Mouse (Mus musculus): ENCODE results near the gene Plcb4.

Plcb4 gene

DNA sequence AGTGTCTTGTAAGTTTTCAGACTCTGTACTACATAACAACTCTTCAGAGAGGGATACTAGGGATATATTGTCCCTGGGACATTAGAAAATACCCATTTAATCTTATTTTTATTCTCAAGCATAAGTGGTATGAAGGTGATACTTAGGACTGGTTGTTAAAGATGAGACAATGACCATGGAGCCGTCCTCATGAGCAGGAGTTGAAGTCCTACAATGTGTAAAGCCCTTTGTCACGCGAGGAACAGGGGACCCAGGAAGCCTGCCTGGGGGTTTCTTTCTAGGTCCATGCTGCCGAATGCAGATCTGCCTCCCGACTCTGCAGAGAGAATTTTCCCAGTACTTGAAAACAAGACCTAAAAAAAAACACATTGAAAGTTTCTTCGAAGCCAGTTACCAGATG is 338.1 kb downstream of the Plcb4 start:
- DNase-seq (ENCODE audit: extremely low read depth, low read depth, low spot score): no peak

DNA sequence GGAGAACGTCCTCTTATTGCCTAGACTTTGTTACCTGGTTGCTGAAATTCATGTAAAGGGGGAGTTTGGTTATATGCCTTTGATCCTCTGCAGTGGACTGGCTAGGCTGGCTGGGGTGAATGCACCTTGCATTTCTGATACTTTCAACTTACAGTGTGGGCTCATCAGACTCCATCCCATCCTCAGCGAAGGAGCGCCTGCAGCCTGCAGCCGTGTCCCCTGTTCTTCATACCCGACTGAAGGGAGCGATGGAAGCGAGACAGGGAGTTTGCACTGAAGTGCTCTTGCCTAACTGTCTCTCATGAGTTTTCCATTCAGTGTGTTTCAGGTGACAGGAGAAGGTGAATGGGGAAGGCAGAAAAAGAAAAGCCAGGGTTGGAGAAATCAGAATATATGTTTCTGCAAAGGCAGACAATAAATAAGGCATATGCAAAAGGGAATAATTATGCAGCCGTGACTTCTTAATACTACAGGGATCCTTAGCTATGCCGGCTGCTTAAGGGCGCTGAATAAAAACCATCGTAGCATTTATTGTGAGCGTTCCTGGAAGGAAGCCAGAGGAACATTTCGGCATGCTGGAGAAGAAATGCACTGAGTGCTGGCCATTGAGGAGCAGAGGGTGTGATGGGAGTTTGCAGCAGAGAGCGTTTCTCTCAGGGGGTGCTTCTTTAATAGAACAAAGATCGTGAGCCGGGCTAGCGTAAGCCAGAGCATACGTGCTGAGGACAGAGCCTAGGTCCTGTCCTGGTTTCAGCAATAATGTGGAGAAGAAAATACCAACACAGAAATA is 338.7 kb downstream of the Plcb4 start:
- DNase-seq (ENCODE audit: extremely low read depth, low read depth, low spot score): no peak

DNA sequence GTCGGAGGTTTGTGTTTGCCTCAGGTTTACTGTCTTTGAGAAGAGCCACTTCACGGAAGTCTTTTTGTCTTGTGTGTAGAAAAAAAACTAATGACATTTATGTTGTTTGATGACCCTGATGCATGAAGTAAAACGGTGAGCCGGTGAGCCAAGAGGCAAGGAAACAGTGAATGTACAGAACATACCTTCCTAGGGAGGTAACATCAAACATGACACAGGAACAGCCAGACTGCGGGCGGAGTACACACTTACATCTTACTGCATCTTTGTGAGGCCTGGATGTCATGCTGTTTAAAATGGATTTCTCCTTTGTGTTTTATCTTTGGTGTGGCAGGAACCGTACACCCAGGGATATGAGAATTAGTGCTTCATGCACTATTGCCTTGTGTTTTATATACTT is 340.1 kb downstream of the Plcb4 start:
- DNase-seq (ENCODE audit: extremely low read depth, low read depth, low spot score): no peak

DNA sequence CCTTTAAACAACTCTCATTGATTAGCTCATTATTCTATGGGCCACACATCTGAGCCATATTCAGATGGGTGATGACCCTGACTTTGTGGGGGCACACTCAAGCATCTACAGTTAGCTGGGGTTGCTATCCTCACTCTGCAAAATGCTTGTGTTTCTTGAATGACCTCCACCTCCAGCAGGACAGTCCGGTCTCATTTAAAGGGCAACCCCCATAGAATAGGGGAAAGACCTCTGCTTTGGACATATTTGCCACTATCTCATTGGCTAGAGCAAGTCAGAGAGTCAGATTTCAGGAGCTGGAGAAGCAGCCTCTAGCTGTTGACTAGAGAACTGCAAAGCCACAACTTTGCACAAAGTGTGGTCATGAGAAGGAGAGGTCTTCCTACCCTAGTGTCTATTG is 340.6 kb downstream of the Plcb4 start:
- DNase-seq (ENCODE audit: extremely low read depth, low read depth, low spot score): no peak

DNA sequence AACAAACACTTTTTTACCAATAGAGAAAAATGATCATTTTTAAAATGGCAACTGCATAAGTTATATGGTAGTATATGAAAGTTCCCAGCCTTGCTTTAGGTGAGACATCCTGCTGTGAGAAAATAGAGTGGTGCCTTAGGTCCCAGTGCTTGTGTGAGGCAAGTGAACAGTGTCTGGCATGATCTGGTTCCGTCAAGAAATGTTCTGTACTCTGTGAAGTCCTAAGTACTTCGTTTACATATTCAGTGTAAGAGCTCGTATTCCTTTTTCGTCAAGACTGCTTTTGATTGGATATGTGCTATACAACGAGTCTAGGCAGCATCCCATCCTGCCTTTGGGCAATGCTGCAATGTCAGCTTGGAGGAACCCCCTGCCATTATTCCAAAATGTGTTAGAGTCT is 342.1 kb downstream of the Plcb4 start:
- no peak for DNase-seq (ENCODE audit: extremely low read depth, low read depth, low spot score)

DNA sequence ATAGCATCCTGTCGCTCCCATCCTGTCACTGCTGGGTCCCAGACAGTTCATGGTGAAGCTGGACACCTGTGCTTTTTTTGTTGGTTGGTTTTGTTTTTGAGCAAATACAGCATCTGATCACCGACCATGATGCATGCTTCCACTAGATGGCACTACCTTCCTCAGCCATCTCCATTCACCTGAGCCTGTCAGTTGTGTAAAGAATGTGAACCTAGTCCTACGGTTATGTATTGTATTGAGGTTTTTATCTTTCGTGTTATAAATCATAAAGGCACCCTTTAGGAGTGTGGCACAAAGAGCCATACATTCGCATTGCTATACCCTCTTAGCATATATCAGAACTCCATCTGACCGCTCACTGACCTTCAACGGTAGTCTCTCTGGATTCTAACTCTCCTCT is 343.3 kb downstream of the Plcb4 start:
- DNase-seq (ENCODE audit: extremely low read depth, low read depth, low spot score): no peak

DNA sequence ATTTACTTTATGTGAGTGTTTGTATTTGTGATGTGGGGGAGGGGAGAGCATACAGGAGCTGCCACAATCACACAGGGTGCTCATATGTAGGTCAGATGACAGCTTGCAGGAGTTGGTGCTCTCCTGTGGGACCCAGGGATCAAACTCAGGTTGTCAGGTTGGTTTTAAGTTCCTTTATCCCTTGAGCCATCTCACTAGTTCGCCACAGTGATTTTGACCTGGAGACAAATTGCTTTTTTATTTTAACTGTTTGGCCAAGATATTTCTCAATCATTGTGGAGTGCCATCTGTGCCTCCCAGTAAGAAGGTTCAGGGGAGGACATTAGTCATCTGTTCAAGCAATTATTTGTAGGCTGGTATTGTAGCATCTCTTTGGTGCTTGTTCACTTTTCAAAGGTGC is 345.0 kb downstream of the Plcb4 start:
- no peak for DNase-seq (ENCODE audit: extremely low read depth, low read depth, low spot score)

DNA sequence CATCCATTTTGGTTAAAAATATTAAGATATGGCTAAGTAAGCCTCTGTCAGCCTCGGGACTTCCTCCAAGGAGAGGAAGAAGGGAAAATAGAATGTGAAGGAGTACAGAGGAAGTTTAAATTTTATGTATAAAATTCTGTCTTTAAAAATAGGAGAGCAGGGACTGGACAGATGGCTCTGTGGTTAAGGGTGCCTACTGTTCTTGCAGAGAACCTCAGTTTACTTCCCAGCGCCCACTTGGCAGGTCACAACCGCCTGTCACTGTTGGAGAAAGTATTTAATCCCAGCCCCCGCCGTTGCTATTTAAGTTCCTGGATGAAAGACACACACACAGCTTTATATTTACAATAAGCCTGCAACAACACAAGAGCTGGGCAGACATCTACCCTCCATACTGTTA is 347.5 kb downstream of the Plcb4 start:
- no peak for DNase-seq (ENCODE audit: extremely low read depth, low read depth, low spot score)

DNA sequence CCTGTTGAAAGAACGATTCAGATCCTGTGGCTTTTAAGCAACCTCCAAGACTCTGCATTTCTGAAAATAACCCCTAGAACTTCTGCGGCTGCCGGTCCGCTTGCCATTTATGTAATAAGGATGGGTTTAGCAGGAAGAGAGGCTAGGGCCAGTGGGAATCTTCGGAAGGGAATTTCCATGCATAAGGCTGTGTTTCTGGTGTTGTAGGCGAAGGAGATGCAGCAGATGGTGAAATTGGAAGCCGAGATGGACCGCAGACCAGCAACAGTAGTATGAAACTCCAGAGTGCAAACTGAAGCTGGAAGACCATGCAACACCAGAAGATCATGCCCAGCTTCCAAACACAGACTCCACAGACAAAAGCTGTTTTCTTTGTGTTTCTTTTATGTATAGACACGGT is 353.9 kb downstream of the Plcb4 start:
- no peak for DNase-seq (ENCODE audit: extremely low read depth, low read depth, low spot score)

DNA sequence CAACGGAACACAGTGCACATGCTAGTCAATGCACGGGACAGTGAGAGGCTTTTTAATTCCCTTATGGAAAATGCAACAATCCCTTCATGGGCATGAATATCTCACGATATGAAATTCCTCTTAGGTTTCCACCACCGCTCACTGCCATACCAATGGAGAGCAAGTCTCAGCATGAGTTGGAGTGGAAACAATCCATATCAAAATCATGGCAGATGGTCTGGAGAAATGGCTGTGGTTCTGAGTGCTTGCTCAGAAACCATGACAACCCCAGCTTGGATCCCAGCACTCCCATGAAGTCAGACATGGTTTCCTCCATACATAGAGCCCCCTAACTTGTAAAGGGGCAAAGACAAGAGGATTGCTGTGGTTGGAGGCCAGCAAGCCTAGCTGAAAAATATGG is 389.7 kb downstream of the Plcb4 start:
- DNase-seq (ENCODE audit: extremely low read depth, low read depth, low spot score): no peak

DNA sequence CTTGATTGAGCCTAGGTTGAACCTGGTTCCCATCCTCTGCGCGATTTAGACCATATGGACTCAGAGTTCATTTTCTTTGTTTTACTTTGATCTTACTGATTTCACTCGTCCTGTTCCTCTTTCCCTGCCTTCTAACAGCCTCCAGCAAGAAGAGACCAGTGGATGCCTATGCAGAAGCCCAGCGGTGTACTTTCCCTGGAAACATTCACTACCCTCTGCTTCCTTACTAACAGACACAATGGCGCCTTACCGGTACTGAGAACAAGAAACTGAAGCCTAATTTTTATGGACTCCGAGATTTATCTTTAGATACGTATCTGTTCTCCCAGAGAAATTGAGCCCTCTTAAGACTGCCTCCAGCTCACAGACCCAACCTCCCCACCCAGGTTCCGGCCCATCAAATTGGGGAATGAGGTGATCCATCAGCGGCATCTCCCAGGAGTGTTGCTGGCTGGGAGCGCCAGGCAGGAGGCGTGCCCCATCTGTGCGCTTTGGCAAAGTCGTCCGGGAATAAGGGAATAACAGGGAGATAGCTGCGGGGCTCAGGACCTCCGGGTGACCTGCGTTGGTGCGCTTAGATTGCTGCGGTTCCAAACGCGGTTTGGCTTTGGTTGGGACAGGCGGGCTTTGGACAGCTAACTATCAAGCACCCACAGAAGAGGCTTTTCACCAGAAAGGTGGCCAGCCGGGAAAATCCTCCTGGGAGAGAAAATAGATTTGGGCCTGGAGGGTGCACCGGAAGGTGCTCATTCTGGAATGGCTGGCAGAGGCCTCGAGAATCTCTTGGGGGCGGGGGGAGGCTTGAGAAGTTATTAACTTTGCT is 392.2 kb downstream of the Plcb4 start:
- DNase-seq (ENCODE audit: extremely low read depth, low read depth, low spot score): no peak

DNA sequence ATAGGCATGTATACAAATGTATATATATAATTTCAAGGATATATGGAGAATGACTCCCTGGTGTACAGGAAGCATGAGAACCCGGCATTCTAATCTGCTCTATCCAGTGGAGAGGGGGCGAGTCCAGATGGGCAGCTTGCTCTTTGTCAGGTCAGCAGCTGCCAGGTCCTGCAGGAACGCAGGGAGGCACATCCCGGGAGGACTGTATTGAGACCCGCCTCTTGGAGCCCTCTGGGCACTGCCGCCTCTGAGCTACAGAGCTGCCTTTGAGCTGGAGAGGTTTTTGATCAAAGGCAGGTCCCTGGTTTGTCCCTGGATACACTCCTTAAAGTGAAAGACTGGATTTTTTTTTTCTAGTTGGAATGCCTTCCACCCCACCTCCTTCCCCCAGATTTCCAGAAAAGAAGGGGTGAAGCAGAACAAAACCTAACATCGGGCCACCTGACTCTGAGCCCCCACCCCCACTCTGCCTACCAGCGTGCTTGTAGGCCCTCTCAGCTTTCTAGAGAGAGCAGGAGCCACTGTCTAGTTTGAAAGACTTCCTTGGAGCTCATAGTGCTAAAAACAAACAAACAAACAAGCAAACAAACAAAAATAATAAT is 393.0 kb downstream of the Plcb4 start, which contains the start of gene Lamp5:
Lamp5 (plus strand) TSS at position 552 of the 602 bp plus-strand sequence.
- no peak for DNase-seq (ENCODE audit: extremely low read depth, low read depth, low spot score)

DNA sequence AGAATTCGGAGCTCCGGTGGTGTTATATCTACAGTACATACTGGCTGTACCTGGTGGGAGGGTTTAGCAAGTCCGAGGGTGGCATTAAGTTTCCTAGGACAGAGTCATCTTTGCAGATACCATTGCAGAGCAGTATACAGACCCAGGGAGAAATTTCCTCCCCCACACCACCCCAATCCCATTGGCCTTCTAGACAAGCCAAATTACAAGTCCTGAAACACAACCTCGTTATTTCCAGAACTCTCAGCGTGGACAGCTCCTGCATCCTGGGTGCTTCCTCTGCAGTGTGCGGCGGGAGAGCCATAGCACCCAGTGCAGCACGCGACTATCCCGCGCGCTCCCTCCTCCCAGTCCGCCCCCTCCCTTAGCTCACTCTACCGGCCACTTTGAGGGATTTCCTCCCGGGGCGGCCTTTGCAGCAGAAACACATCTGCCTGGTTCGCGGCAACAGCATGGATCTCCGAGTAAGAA is 399.1 kb downstream of the Plcb4 start:
- no peak for DNase-seq (ENCODE audit: extremely low read depth, low read depth, low spot score)

DNA sequence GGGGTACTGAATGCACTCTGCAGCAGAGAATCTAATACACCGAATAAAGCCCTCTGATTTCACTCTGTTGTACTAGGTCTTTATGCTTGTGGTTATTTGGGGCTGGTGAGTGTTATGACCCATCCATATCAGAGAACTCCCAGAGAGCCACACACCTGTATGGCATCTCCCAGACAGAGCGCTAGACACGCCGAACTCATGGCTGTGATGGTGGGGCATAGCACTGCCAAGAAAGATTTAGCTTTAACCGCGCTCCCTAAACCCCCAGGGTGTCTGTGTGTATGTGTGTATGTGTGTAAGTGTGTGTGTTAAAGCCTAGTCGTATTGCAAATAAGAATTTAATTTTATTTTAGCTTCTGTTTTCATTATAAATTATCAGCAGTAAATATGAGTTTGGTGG is 399.6 kb downstream of the Plcb4 start:
- DNase-seq (ENCODE audit: extremely low read depth, low read depth, low spot score): no peak

DNA sequence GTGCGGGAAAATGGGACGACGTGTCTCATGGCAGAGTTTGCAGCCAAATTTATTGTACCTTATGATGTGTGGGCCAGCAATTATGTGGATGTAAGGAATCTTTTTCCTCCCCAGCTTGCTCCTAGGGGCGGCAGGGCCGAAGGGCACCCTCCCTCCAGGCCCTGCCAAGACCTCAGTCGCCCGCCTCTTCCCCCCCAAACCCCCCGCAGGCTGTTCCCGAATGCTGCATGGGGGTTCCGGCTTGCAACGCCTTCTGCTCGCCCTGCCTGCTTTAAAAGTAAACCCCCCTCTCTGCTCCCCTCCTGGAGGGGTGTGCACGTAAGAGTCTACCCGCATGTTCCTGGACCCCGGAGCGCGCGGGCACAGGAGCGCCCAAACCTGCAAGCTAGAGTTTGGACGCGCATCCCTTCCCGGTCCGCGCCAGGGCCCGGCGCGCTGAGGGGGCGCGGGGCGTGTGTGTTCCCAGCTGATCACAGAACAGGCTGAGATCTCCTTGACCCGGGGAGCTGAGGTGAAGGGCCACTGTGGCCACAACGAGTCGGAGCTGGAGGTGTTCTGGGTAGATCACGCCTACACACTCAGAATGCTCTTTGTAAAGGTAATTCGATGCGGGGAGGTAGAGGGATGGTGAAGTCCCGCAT is 400.3 kb downstream of the Plcb4 start:
- DNase-seq (ENCODE audit: extremely low read depth, low read depth, low spot score): no peak

All from fat pad, adult 2 months (tissue).